Mouse (Mus musculus) embryo, embryonic 10.5 days (tissue): ENCODE results near the gene Tcf12.

Experiments
- DNase-seq: peaks from one replicate; pipeline ENCODE4 v3.0.0-alpha.2; 2015; ENCODE audit warnings: low spot score

The Tcf12 gene

DNA sequence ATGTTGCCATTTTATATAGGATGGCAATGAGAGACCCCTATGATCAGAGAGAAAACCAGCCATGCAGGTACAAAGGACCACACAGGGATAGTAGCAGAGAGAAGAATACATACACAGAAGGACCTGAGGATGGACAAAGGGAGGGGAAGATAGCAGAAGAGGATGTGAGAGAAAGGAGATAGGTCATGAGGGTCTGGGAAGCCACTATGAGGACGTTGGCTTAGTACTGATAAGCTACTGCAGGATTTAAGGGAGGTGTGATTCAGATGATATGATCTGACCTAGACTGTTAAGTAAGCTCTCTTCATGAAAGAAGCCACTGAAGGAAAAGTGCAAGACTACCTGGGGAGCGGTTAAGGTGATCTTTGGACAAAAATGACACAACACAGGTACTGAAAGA lies 205.1 kb downstream of the Tcf12 start:
- DNase-seq, result no peak

DNA sequence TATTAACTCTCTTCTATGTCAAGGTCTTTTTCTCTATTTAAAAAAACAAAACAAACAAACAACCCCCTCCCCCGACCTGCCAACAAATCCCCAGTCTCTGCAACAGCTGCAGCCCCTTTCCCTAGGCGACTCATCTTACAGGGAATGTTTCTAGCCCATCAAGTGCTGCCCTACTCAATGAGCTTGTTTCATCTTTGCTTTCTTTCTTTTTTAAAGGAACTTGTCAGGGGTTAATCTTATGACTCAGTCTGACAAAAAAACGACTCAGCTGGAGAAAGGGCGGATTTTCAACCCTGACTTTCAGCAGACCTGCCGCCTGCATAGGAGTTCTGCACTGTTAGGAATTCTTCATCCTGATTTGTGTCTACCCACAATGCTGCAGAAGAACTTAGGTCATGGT lies 212.8 kb downstream of the Tcf12 start:
- peak; percentile 63 for DNase-seq

DNA sequence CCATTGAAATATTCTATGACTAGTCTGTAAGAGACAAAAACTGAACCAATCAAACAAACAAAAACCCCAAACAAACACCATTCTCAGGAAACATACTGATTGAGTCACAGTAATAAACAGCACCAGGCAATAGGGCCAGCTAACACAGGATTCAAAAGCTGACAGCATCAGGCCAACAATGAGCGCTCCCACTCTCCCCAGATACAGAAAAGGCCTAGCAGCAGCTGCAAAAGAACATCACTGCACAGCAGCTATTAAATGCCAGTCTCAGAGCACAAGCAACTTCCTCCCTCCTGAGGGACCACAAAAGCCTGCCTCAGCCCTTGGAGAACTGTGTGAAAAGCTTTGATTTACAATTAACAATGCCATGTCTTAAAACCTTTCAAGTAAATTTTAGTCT lies 214.3 kb downstream of the Tcf12 start:
- DNase-seq, result peak; percentile 87

DNA sequence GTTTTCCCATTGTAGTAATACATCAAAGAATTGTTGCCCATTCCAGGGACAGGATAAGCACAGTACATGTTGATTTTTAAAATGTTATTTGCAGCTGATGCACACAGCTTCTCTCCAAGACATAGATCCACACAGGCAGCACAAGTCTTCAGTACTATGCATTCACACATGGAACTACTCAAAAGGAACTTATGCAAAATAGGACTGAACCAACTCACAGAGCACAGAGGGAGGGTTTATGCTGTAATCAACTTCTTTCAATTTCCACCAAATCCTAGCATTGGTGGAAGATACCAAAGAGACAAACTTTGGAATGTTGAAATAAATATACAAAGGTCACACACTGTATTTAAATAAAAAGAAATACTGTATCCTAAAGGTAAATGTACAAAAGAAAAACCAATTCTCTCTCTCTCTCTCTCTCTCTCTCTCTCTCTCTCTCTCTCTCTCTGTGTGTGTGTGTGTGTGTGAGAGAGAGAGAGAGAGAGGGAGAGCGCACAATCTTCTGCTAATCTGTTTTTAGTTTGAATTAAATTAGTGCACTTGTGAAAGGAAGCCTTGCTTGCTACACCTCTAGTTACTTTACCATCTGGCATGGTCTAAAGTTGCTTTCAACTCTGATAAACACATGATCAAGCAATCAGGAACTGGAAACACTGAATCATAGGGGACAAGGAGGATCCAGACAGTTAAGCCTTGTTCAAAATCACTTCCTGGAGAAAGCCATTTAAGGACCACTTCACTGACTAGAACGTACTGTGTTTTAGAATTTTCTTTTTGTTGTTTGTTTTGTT lies 215.5 kb downstream of the Tcf12 start:
- peak; percentile 88 for DNase-seq

DNA sequence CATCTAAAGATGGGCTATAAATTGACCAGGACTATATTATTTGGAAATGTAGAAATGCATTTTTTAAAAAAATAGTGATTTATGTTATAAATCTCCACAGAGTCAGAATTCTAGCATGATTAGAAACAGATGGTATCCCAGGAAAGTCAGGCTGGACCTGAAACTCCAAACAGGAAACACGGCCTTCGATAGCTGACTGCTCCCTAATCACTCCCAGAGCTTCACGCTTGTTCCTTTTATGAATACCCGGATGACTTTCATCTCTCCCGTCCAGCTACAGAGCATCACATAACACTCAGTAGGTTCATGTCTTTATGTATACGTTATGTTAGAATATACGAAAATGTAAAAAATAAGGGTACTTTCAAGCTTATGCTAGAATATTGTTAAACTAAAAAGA lies 216.4 kb downstream of the Tcf12 start:
- peak; percentile 90 for DNase-seq

DNA sequence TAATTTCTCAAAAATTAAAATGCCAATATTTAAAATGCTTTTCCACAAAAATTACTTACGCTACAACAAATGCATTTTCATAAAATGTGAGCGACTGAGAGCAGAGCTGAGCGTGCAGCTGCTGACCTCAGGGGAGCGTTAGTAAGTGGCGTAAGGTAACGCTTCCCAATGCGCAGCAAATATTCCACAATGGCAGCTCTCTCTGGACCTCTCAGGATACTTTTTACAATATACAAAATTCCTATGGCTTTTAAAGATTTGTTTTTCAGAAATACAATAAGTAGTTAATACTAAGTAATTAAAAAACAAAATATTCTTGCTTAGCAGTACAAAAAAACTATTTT lies 216.8 kb downstream of the Tcf12 start:
- DNase-seq, result peak; percentile 62

DNA sequence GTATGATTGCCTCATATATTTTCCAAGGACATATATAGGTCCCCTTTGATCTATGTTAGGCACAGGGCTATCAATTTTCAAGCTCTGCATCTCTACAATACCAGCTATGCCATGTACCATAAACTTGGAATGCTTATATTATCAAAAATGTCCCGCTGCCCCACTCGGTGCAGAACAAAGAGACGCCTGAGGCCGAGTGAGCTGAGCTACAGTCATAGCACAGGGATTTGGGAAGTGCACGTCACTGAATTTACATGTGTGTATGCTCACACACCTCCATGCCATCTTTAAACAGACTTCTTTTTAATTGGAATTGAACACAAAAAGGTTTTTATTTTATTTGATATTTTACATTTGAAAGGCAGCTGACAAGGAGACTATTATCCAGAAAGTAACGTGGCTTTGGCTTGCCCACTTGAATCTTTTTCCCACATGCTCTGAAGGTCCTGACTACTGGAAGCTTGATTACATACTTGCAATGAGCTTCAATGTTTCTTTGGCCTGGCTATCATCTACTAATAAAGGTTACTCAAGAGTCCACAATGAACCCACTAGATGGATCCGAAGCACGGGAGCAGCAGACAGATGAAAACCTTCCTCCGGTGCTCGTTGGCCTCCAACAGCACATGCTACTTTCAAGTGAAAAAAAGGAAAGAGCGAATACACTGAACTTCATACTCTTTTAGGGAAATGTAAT lies 217.3 kb downstream of the Tcf12 start:
- DNase-seq, result peak; percentile 59

DNA sequence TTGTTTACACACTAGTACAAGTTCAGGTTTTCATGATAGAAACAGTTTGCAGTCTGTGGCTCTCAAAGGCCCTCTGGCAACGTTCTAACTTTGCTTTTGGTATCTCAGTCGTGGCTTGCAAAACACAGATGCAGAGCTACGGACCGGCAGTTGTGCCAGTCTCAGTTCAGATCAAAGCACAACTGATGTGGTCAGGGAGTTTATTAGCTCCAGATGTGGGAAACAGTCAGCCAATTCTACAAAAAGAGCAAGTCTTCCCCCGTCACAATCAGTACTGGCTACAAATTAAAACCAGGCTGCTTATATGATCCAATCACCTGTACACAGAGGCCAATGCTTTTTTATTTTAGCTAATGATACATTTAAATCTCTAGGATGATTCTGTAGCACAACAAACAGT lies 223.2 kb downstream of the Tcf12 start:
- peak; percentile 83 for DNase-seq

DNA sequence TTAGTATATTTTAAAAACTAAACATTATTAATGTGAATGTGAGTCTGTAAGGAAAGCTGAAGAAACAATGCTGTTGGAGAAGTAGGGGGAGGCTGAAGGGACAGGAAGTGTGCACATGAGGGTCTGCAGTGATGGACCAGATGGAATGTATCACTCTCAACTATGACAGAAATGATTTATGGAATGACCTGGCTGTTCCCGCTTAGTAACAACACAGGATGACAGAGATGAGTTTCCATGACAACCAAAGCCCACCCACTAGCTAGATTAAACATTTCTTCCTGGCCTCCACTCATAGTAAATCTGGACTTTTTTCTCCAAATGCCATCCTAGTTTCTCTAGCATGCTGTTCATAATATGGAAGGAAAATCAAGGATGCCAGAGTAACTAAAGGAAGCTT lies 231.0 kb downstream of the Tcf12 start:
- peak; percentile 90 for DNase-seq

DNA sequence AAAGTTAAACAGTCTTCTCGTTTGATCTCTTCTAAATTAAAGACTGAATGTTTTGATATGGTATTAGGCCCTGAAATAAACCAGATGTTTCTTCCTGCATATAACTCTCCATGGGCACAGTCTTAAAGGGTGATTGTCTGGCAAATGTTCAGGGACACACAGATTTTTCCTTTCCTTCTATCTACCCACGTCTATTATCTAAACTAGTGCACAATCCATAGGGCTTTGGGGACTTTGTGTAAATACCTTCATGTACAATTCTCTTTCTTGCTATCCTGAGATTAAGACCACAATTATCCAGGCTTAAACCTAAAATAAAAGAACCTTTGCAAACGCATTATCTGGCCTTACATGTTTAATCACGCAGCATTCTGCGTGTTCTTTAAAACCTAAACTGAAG lies 231.7 kb downstream of the Tcf12 start:
- DNase-seq, result peak; percentile 58

DNA sequence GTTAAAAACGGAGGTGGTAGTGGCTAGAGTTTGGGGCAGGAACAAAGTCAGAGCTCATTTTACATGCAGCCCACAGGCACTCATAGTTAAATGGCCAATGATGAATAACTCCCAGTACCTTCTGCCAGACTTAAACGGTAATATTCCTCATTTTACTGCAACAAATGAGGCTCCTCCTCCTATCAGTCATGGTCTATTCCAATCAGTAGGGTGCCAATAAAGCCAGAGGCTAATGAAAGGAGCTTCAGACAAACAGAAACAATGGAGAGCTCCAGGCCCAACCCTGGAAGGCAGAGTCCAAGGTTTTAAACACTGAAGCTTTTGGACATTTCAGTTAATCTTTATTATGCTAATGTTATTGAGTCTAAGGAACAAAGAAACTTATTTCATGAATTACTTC lies 232.3 kb downstream of the Tcf12 start:
- peak; percentile 77 for DNase-seq

DNA sequence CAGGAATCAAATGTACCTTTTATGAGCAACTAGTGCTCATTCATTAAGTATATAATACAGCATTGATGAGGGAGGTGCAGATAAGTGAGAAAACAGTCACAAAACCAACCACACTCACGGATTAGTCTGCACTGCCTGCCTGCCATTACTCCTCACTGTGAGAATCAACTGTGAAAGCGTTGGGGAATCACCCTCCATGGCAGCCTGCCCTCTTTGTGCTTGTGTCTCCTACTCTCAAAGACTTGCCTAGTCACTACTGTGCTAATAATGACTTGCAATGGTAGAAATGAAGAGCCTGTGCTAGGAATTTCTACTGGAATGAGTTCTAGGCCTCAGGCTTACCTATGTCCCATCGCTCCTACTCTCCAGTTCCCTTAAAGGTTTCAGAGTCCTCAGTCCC lies 233.8 kb downstream of the Tcf12 start:
- no peak for DNase-seq

DNA sequence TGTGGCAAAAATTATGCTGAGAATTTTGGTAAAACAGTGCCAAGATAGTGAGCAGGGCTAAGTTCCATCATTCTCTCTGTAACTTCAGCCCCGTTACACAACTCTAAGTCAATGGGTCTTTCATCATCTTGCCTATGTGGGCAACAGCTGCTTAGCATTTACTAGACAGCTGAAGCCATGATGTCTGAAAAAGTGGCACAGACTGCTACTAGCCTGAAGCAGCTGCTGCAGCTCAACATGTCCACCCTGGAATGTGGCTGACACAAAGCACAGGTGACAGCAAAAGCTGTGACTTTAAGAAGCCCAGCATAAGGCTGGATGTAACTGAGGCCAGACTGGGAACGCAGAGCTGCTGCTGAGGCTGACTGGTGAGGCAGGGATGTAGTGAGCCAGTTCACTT lies 236.9 kb downstream of the Tcf12 start:
- no peak for DNase-seq

DNA sequence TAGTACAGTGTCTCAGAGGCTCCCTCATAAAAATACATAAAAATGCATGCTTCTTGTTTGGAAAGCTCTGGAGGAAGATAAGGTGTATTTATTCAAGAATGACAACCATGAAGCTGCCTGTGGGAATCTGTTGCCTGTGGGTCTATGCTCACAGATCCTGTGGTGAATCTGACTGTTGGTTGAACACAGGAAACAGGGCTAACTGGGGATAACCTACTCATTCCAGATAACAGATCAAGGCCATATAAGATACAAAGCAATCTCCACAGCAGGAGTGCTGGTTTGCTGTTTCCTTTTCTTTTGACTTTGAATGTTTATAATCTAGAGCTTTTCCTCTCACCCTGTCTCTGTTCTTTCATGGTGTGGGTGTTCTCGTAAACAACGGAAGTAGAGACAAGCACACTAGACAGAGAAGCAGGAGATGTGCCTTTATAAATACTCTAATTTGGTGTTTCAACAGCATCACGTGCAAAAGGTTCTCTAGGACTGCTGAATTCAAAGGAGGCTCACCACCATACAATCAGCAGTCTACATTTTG lies 237.6 kb downstream of the Tcf12 start:
- no peak for DNase-seq

DNA sequence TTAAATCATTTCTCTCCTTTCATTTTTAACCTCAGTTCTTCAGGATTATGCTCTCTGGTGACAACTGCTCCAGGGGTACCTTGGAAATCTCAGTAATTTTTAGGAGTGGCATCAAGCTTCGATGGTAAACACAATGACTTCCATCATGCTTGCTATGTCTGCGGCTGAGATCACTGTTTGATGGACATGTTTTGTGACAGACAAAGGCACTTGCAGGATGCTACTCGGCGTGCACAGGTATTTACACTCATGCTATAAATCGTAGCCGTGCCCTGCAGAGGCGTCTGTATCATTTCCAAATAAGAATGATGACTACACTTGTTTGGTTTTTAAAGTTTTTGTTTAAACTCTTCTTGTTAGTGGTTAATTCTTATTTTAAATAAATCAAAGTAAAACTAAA lies 248.3 kb downstream of the Tcf12 start:
- no peak for DNase-seq

DNA sequence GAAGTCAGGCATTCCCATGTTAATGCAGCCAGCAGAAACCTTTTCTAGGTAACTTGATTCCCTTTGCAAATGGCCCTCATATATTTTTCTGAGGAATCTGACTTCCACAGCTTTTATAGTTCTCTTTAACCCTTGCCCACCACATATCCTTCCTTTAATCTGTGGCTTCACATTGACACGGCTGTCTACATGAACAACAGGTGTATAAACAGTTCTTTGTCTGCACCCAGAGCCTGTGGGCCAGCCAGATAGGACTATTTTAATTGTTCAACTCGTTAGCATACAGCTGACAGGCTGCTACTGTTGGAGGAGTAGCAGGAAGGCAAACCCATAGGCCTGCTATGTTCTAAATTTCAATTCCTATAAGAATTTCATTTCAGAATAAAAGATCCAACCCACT lies 250.0 kb downstream of the Tcf12 start:
- DNase-seq, result peak; percentile 33

DNA sequence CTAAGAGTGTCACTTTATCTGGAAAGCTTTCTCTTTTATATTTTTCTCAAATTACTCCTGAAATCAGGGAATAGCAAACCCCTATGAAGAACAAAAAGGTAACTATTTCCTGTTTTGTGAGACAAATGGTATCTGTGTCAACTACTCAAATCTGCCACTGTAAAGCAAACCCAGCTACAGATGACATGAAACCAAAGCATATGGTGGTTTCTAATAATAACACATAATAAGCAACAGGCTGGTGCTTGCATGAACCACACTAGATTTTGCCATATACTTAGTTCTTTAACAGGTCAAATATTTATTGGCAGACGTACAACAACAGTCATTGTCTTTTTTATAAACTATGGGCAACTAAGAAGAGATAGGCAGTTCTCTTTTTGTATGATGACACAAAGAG lies 253.7 kb downstream of the Tcf12 start:
- no peak for DNase-seq

DNA sequence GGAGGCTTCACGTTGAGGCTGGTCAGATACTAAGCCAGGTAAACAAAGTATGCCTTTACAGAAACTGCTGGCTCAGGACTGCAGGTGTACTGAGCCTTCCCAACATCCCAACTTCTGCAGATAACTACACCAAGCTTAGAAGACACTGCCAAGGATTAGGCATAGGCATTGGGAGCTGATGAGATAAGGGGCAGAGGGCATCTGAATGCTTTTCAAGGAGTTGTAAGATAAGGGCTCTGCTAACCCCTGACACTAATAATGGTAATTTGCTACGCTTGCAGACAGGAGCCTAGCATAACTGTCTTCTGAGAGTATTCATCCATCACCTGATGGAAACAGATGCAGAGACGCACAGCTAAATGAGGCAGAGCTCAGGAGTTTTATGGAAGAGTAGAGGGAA lies 257.8 kb downstream of the Tcf12 start:
- no peak for DNase-seq

DNA sequence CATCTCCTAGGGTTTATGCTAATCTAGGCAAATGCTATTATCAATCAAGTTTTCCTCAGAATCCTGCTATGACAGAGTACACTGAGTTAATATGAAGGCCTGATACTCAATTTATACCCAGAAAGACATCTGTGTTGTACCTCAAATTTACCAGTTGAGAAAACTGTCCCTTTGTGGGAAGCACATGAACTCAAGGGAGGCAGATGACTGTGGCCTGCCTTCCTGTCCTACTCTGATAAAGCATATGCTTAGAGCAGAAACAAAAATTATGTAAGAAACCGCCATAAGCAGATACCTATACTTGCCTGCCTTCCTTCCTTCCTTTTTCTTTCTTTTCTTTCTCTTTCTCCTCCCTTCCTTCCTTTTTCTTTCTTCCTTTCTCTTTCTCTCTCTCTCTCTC lies 261.4 kb downstream of the Tcf12 start:
- DNase-seq, result no peak

DNA sequence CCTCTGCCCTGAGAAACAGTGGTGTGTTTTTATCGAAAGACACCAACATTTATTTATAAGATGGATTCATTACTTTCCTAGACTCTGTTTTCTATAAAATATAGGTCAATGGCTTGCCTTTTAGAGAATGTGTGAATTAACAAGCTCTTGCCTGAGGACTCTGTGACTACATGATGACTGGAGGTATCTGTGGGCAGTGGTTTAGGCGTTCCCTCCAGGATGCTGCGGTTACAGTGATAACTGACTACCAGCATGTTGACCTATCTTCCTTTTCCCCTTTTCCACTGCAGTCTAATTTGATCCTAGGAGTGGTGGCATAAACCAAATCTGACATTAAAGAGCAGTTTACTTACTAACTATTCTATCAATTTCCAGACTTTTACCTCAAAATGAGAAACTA lies 263.3 kb downstream of the Tcf12 start:
- no peak for DNase-seq

DNA sequence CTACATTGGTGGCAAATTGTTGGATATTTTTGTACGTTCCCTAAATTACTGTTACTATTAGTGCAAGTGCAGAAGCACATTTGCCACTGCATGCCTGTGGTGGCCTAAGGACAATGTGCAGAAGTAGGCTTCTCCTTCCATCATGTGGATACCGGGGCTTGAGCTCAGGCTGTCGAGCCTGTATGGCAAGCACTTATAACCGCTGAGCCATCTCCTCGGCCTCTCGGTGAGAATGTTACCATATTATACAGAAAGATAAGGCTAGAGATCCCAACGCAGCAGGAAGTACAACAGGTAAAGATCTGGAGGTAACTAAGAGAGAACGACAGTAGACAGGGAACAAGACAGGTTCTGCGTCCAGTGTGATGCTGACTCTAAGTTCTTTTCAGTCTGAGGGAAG lies 263.8 kb downstream of the Tcf12 start:
- no peak for DNase-seq

DNA sequence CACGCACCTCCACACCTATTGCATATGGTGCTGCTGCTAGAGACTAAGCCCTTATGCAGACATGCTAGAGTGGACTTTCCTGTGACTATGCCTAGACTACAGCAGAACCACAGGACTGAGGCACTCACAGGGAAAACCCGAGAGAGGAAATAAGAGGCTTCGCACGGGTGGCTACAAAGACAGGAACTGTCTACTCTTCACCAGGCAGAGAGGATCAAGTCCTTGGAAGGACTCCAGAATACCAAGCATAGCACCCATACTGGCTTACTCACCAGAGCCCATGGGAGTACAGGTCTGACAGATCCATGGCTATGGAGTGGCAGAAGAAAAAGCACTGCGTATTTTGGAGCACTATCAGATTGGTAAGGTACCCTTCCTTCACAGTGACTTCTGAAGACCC lies 269.8 kb downstream of the Tcf12 start:
- DNase-seq, result no peak

DNA sequence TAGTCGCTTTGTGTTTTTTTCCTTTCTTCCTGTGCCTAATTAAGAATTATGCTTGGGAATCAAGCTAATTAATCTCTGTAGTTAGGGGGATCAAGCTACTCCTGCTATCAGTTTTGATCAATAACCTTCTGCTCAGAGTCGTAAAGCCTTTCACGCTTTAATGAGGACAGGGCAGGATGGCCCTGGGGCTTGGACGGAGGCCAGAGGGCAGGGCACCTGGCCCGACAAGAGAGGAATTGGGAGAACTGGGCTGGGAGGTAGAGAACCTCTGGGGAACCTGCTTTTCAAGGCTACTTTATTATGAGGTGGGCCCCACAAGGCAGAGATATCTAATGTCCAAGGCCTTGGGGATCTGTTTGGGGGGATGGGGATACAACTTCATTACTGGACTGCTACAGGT lies 274.3 kb downstream of the Tcf12 start:
- no peak for DNase-seq

DNA sequence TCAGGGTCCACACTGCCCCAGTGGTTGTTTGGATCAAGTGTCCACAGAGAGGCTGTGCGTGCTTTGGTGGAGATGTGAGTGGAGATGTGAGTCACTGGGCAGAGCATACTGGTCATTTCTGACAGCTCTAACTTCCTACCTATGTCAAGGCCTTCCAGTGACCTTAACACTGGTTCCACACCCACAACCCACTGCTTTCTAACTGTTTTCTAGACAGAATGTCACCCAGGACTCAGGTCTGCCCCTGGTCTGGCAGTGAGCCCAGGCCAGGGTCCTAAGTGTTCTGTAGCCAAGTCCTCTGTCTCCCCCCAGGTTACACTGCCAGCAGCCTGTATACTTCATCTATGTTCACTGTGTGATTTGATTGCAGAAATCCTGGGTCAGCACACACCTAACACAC lies 275.3 kb downstream of the Tcf12 start:
- no peak for DNase-seq
